In the genomic region with DNA sequence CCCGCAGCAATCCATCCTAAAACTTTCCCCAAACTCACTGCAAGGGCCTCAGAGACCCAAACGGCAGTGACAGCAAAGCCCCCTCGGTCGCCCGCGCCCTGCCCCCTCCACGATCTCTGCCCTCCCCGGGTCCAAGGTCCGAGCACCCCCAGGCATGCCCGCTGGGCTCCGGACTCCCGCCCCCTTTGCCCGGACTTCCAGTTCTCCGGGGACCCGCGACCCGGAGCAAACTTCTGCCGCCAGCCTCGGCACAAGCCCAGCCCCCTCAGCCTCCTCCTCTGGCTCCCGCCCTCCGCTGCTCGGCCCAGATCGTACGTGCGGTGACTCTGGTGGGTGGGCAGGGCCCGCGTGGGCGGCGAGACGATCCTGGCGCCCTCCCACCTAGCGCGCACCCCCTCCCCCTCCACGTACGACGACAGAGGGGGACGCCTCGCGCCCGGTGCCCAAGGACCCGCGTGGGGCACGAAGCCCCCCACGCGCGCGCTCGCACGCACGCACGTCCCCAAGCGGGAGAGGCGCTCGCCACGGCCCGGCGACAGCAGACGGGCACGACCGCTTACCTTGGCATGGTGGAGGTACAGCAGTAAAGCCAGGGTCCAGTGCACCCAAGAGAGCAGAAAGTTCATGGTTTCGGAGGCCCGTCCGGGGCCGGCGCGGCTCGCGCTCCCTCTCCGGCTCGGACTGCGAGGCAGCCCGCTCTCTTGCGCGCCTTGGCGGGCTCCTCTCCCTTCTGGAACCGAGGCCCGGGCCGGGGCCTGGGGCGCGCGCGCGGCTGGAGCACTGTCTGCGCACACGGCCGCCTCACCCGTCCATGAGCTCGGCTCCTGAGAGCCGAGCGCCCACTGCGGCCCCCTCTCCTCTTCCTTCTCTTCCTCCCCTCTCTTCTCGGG, we compare ENCODE assay signal across 8 mouse cellular contexts. TPM values are rescaled to one million over a fixed set of nuclear protein-coding genes. Genes with fewer than 3 reads are reported as not detected.
DNase-seq lines count a peak whose midpoint lies in the region; ATAC-seq lines count a peak whose summit lies in the region.

No protein-coding gene starts in this region.

- H3K4me1 ChIP-seq in embryonic facial prominence, embryonic 11.5 days (ENCODE audit: control insufficient read depth, insufficient read depth, low read length), result peaks cover 15% of the 10 kb centered on the region
- H3K4me1 ChIP-seq in kidney, embryonic 15.5 days, result peaks cover 60% of the 10 kb centered on the region
- peaks cover 53% of the 10 kb centered on the region for H3K4me1 ChIP-seq in liver, embryonic 11.5 days (replicated peaks; ENCODE audit: control insufficient read depth, insufficient read depth, low read length)

- under 1% methylated on average over 77 of the region's 92 CpGs for WGBS in embryonic facial prominence, embryonic 11.5 days
- under 1% methylated on average over 78 of the region's 92 CpGs for WGBS in kidney, embryonic 15.5 days
- WGBS in liver, embryonic 11.5 days, result under 1% methylated on average over 91 of the region's 92 CpGs

- H3K9ac ChIP-seq in embryonic facial prominence, embryonic 11.5 days (replicated peaks; ENCODE audit: low read length), result peak overlapping the region; percentile 97
- peak overlapping the region; percentile 82 for H3K9ac ChIP-seq in kidney, embryonic 15.5 days
- peak overlapping the region; percentile 96 for H3K9ac ChIP-seq in liver, embryonic 11.5 days (ENCODE audit: low read depth, low read length)

- no peaks in the 10 kb centered on the region for H3K9me3 ChIP-seq in embryonic facial prominence, embryonic 11.5 days (replicated peaks; ENCODE audit: control insufficient read depth, low read length)
- H3K9me3 ChIP-seq in kidney, embryonic 15.5 days (replicated peaks), result no peaks in the 10 kb centered on the region
- H3K9me3 ChIP-seq in liver, embryonic 11.5 days (ENCODE audit: control insufficient read depth, low read length), result no peaks in the 10 kb centered on the region

- DNase-seq in spleen, adult 18-20 months, result peak; percentile 13 to 27
- no peak for DNase-seq in spleen, adult 12 weeks (ENCODE audit: low spot score)
- DNase-seq in embryonic facial prominence, embryonic 11.5 days (ENCODE audit: low spot score), result peak; percentile 75
- DNase-seq in heart, adult 9 months (ENCODE audit: low spot score in 2 of 2), result peak; percentile 62 to 68
- DNase-seq in liver, embryonic 11.5 days (ENCODE audit: low spot score), result peak; percentile 80
- DNase-seq in neural tube, embryonic 10.5 days (ENCODE audit: extremely low spot score, low spot score), result peak; percentile 80
- peak; percentile 84 for DNase-seq in testis, postnatal 10 days (ENCODE audit: low spot score)

- peak overlapping the region; percentile 87 for H3K4me2 ChIP-seq in embryonic facial prominence, embryonic 11.5 days (ENCODE audit: low read depth, low read length)
- peak overlapping the region; percentile 87 for H3K4me2 ChIP-seq in kidney, embryonic 15.5 days
- peak overlapping the region; percentile 97 for H3K4me2 ChIP-seq in liver, embryonic 11.5 days

- H3K4me3 ChIP-seq in embryonic facial prominence, embryonic 11.5 days (ENCODE audit: low read depth, low read length), result peak overlapping the region; percentile 91
- H3K4me3 ChIP-seq in kidney, embryonic 15.5 days (replicated peaks), result peak overlapping the region; percentile 86
- H3K4me3 ChIP-seq in liver, embryonic 11.5 days (ENCODE audit: low read depth, low read length), result peak overlapping the region; percentile 95

- peak overlapping the region; percentile 91 for H3K27ac ChIP-seq in embryonic facial prominence, embryonic 11.5 days (replicated peaks; ENCODE audit: low read depth, low read length)
- H3K27ac ChIP-seq in kidney, embryonic 15.5 days, result peak overlapping the region; percentile 98
- peak overlapping the region; percentile 96 for H3K27ac ChIP-seq in liver, embryonic 11.5 days (ENCODE audit: low read depth, low read length)

- no peak for ATAC-seq in embryonic facial prominence, embryonic 11.5 days (replicated peaks; ENCODE audit: insufficient number of reproducible peaks, low FRiP score, low TSS enrichment, low read depth)
- peak; percentile 68 for ATAC-seq in kidney, embryonic 15.5 days (replicated peaks; ENCODE audit: low FRiP score)
- peak; percentile 65 for ATAC-seq in liver, embryonic 11.5 days (replicated peaks; ENCODE audit: low FRiP score)

- H3K27me3 ChIP-seq in embryonic facial prominence, embryonic 11.5 days (ENCODE audit: control insufficient read depth, insufficient read depth, low read length), result no peaks in the 10 kb centered on the region
- no peaks in the 10 kb centered on the region for H3K27me3 ChIP-seq in kidney, embryonic 15.5 days
- no peaks in the 10 kb centered on the region for H3K27me3 ChIP-seq in liver, embryonic 11.5 days (replicated peaks; ENCODE audit: control insufficient read depth, insufficient read depth, low read length)

- H3K36me3 ChIP-seq in embryonic facial prominence, embryonic 11.5 days (replicated peaks; ENCODE audit: control insufficient read depth, insufficient read depth, low read depth, low read length), result no peaks in the 10 kb centered on the region
- peaks cover 6% of the 10 kb centered on the region; the same call in 1 of the 2 replicates for H3K36me3 ChIP-seq in kidney, embryonic 15.5 days
- H3K36me3 ChIP-seq in liver, embryonic 11.5 days (ENCODE audit: control insufficient read depth, insufficient read depth, low read length), result peaks cover 4% of the 10 kb centered on the region

RNA-seq across cellular contexts. Expression of a gene that starts 1.2 kb away (rescaled TPM):
- polyA plus RNA-seq in embryonic facial prominence, embryonic 11.5 days (2014; fragmentation: Nextera tagmentation; extraction: Ambion mirVana), result 2.9 and 3.2 TPM in 2 replicates
- polyA plus RNA-seq in kidney, embryonic 15.5 days (2015; fragmentation: Nextera tagmentation; extraction: Ambion mirVana), result 5.9 and 6.6 TPM in 2 replicates
- 3.4 and 4.6 TPM in 2 replicates for polyA plus RNA-seq in liver, embryonic 11.5 days (2014; fragmentation: Nextera tagmentation; extraction: Ambion mirVana)
